Mouse (Mus musculus) C2C12 (cell line): Measurements from ENCODE around the gene Eno2.

Source experiments
- CEBPB ChIP-seq: IDR thresholded peaks from one replicate; pipeline ENCODE4 v1.6.1; 2011; ENCODE audit warnings: low read depth, mild to moderate bottlenecking, control low read depth, moderate library complexity
- CTCF ChIP-seq: IDR thresholded peaks from one replicate; pipeline ENCODE4 v1.5.1; 2011; ENCODE audit not compliant: control insufficient read depth, insufficient read depth, insufficient read length
- MAX ChIP-seq: IDR thresholded peaks from one replicate; pipeline ENCODE4 v1.6.1; 2011; ENCODE audit warnings: mild to moderate bottlenecking, control low read depth
- MYOD1 ChIP-seq: IDR thresholded peaks from one replicate; pipeline ENCODE4 v1.6.1; 2011; ENCODE audit warnings: low read depth; ENCODE audit not compliant: control insufficient read depth, insufficient read length
- MYOG ChIP-seq: IDR thresholded peaks from one replicate; pipeline ENCODE4 v1.6.1; 2011; ENCODE audit not compliant: control insufficient read depth, insufficient read length; ENCODE audit errors: extremely low read depth

DNA sequence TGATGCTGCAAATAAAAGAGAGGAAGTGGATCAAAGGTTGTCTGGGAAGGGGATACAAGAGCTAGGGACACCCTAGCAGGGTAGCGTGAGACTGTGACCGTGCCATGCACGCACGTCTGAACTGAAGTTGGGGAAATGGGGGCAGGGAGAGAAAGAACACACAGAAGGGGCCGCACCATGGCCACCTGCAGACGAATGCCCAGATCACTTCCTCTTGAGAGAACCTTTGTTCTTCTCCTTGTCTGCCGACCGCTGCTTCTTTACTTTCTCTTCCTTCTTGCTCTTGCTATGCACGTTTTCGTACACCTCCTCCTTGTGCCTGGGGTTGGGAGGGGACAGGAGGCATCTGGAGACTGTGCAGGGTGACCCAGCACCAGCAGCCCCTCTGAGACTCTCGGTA lies 48.6 kb downstream of the Eno2 start:
- no peak for TF ChIP-seq MAX
- TF ChIP-seq CTCF, result no peak
- TF ChIP-seq MYOD1, result no peak
- TF ChIP-seq CEBPB, result no peak
- no peak for TF ChIP-seq MYOG
